Mouse (Mus musculus) midbrain, embryonic 10.5 days (tissue): ENCODE data around the gene Phip. TPM values are rescaled to one million over a fixed set of nuclear protein-coding genes. Genes with fewer than 3 reads are reported as not detected.

Experiments used
- DNase-seq: peaks from one replicate; pipeline ENCODE4 v3.0.0-alpha.2; 2017; ENCODE audit warnings: low spot score
- H3K27ac ChIP-seq: fragments of 300-500 bp; sonication (generic); replicated peaks from 2 replicates; pipeline ENCODE4 v1.5.1; 2016; ENCODE audit warnings: mild to moderate bottlenecking
- H3K27me3 ChIP-seq: fragments of 300-500 bp; sonication (generic); 2 replicates; pipeline ENCODE4 v1.6.1; 2016; ENCODE audit warnings: low read depth, mild to moderate bottlenecking; ENCODE audit not compliant: poor library complexity, severe bottlenecking
- H3K36me3 ChIP-seq: fragments of 300-500 bp; sonication (generic); 2 replicates; pipeline ENCODE4 v1.6.1; 2016; ENCODE audit warnings: mild to moderate bottlenecking, moderate library complexity
- H3K4me1 ChIP-seq: fragments of 300-500 bp; sonication (generic); 2 replicates; pipeline ENCODE4 v1.6.1; 2016
- H3K4me3 ChIP-seq: fragments of 300-500 bp; sonication (generic); 2 replicates; pipeline ENCODE4 v1.5.1; 2016; ENCODE audit warnings: mild to moderate bottlenecking, moderate library complexity
- H3K9me3 ChIP-seq: fragments of 300-500 bp; sonication (generic); replicated peaks from 2 replicates; pipeline ENCODE4 v1.6.1; 2016; ENCODE audit warnings: mild to moderate bottlenecking
- whole genome bisulfite sequencing: fragments of 180-500 bp; shearing (Covaris S2); methylation state at CpG from one replicate; pipeline ENCODE4 v1.1.7; 2016; 5-methylcytosine and 5-hydroxymethylcytosine counted together
- polyA plus RNA-seq: library from polyadenylated mRNA; unstranded; fragments of >200 nt; fragmentation: Nextera tagmentation; extraction: Ambion mirVana; gene quantifications from 2 replicates; pipeline ENCODE4 v1.2.1, GENCODE M21; 2016

Phip gene
- polyA plus RNA-seq, 1 experiment from 2014 or later = 116 TPM

DNA sequence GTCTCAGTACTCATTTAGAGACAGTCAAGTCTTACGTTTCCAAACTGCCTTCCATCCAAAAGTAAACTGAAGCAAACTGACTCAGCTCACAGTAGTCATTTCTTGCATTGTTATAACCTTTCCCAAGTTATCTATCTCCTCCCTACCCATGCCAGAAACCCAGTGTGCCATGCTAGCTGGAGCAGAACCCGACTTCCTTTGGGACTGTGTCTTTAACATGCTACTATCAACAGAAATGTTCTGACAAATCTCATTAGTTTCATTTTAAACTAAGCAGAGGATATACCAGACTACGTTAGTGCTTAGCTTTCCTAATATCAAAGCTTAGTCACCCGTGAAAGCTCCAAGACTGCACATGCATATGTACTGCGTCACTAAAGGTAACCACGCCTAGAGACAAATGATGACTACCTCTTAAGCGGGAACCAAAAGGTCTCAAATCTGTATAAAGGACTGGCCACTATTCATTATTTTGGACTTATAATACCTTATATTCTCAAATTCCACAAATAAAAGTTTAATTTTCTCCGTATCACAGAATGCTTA is 8.2 kb downstream of the Phip start:
- H3K9me3 ChIP-seq = no peaks in the 10 kb centered on the region
- H3K4me1 ChIP-seq = peaks cover 17% of the 10 kb centered on the region
- DNase-seq = no peak
- WGBS = 88% methylated on average over 8 of the region's 8 CpGs
- no peaks in the 10 kb centered on the region for H3K27me3 ChIP-seq
- no peak overlapping the region for H3K27ac ChIP-seq
- H3K36me3 ChIP-seq = peaks cover 54% of the 10 kb centered on the region
- H3K4me3 ChIP-seq = no peak overlapping the region

DNA sequence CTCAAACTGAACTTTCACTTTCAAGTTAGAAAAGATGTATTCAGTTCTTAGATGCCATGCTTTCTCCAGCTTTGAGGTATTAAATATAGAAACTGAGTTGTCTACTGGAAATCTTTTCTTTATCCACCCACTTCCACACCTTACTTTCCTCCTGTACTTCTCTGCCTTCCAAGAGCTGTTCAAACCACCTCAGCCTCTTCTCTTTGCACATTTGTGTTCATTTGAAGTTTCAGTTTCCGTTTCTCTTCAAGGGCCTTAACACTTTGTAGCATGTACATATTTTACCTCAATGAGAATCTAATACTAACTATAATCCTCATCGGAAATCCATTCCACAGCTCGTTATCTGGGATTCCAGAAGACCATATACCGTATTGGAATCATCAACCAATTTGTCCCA is 11.3 kb downstream of the Phip start:
- Histone ChIP-seq H3K27me3 (no peaks in the 10 kb centered on the region), H3K9me3 (no peaks in the 10 kb centered on the region), H3K4me3 (no peak overlapping the region), H3K36me3 (peaks cover 64% of the 10 kb centered on the region), H3K4me1 (no peaks in the 10 kb centered on the region), H3K27ac (no peak overlapping the region)
- DNase-seq = no peak
- WGBS = 93% methylated on average over 4 of the region's 4 CpGs

DNA sequence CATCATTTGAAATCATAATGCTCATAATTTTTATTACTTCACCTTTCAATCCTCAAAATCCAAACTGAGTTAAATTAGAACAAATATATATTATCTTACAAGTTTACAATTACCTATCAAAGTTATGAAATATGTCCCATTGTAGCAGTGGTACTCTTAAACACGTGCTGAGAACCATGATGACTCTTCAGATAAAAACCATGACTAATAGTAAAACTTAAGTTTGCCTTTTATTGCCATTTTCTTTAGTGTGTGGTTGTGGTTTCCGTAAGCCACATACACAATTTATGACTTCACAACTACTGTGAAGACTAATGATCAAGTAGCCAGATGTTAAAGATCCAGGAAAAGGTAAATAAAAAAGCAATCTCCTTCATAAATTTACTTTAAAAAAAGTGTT is 14.0 kb downstream of the Phip start:
- Histone ChIP-seq H3K36me3 (peaks cover 86% of the 10 kb centered on the region), H3K9me3 (no peaks in the 10 kb centered on the region), H3K27me3 (no peaks in the 10 kb centered on the region), H3K27ac (no peak overlapping the region), H3K4me1 (no peaks in the 10 kb centered on the region), H3K4me3 (no peak overlapping the region)
- DNase-seq = no peak
- WGBS = 96% methylated on average over 2 of the region's 2 CpGs

DNA sequence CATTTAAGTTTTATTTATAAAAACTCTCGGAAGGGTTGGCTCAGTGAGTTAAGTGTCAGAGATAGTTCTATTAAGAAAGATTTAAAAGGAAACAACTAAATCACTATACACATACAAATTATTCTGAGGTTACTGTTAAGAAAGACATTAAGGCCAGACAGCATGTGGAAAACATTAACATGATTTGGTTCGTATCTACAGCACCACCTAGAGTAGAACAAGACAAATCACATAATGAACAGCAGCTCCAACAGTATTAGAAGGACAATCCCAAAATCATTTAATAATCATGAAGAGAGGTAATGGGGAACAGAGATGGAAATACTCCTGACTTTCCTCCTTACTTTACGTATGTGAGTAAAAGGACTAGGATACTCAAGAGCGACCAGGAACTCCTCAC is 20.0 kb downstream of the Phip start:
- H3K27ac ChIP-seq = no peak overlapping the region
- no peak for DNase-seq
- H3K4me1 ChIP-seq = peaks cover 8% of the 10 kb centered on the region
- H3K27me3 ChIP-seq = no peaks in the 10 kb centered on the region
- no peaks in the 10 kb centered on the region for H3K9me3 ChIP-seq
- no peak overlapping the region for H3K4me3 ChIP-seq
- 86% methylated on average over 4 of the region's 4 CpGs for WGBS
- peaks cover 90% of the 10 kb centered on the region for H3K36me3 ChIP-seq

DNA sequence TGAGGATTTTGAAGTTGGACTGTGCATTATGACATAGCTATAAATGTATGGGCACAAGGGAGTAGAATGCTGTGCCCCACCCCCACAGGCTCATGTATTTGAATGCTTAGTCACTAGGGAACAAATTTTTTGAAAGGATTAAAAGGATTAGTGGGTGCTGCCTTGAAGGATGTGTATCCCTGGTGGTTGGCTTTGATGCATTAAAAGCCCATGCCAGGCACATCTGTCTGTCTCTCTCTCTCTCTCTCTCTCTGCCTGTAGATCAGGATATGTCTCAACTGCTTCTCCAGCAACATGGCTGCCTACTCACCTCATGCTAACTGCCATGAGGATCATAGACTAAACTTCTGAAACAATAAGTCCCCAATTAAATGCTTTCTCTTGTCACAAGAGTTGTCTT is 23.0 kb downstream of the Phip start:
- Histone ChIP-seq H3K9me3 (no peaks in the 10 kb centered on the region), H3K4me1 (peaks cover 8% of the 10 kb centered on the region), H3K27ac (no peak overlapping the region), H3K27me3 (no peaks in the 10 kb centered on the region), H3K4me3 (no peak overlapping the region), H3K36me3 (peaks cover 88% of the 10 kb centered on the region)
- no peak for DNase-seq

DNA sequence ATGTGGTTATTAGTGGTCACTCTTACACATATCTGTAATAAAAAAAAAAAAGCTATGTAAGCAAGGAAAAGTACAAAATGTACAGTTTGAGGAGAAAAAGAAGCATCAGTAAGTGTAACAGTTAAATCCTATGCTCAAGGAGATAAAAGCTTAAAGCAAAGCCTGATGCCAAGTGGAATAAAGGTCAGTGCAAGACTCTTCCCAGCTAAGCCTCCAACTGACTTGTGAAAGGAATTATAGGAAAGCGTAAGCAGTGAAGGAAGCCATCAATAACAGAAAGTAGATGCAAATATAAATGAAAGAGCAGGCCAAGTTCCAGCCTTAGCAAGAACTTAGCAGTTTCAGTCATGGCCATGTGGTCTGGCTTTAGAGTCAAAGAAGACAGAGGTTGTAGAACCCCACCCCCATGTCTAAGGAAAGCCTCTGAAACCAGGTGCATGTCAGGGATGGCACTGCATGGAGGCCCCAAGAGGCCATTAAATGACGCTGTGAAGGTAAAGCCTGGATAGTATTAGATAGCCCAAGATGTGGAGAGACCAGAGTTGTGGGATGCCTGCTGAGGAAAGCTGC is 23.8 kb downstream of the Phip start:
- peaks cover 87% of the 10 kb centered on the region for H3K36me3 ChIP-seq
- 88% methylated on average over 2 of the region's 2 CpGs for WGBS
- DNase-seq = no peak
- H3K27me3 ChIP-seq = no peaks in the 10 kb centered on the region
- peaks cover 8% of the 10 kb centered on the region for H3K4me1 ChIP-seq
- no peak overlapping the region for H3K4me3 ChIP-seq
- no peaks in the 10 kb centered on the region for H3K9me3 ChIP-seq
- H3K27ac ChIP-seq = no peak overlapping the region

DNA sequence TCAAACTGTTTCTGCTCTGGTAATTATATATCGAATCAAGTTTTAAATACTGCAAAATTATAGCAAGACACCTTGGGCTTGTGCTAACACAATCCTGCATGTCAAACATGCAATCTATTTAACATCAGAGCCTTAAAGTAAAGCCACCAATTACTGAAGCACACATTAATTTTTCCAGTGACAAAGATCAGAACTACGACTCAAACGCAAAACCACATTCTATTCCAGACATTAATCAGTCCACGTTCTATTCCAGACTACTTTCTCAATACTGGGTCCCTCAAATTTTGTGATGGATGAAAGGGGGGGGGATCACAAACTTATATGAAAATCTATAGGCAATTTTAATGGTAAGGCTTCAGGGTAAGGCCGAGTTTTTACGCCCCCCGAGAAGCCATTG is 68.1 kb downstream of the Phip start:
- no peak overlapping the region for H3K27ac ChIP-seq
- H3K4me1 ChIP-seq = no peaks in the 10 kb centered on the region
- no peaks in the 10 kb centered on the region for H3K9me3 ChIP-seq
- DNase-seq = no peak
- no peaks in the 10 kb centered on the region for H3K27me3 ChIP-seq
- H3K36me3 ChIP-seq = peaks cover 98% of the 10 kb centered on the region
- H3K4me3 ChIP-seq = no peak overlapping the region
- WGBS = 96% methylated on average over 7 of the region's 7 CpGs

DNA sequence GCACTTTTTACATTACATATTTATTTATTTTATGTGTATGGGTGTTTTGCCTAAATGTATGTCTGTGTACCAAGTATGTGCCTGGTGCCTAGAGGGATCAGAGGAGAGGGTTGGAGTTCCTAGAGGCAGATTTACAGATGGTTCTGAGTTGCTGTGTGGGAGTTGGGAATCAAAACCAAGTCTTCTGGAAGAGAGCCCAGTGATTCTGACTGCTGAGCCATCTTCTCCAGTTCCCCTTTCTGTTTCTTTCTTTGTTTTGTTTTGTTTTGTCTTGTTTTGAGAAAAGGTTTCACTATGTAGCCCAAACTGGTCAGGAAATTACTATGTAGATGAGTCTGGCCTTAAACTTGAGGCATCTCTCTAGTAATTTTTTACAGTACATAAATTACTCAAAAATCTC is 86.7 kb downstream of the Phip start:
- no peak overlapping the region for H3K4me3 ChIP-seq
- H3K9me3 ChIP-seq = no peaks in the 10 kb centered on the region
- peaks cover 100% of the 10 kb centered on the region for H3K36me3 ChIP-seq
- H3K27me3 ChIP-seq = no peaks in the 10 kb centered on the region
- no peaks in the 10 kb centered on the region for H3K4me1 ChIP-seq
- DNase-seq = no peak
- H3K27ac ChIP-seq = no peak overlapping the region

DNA sequence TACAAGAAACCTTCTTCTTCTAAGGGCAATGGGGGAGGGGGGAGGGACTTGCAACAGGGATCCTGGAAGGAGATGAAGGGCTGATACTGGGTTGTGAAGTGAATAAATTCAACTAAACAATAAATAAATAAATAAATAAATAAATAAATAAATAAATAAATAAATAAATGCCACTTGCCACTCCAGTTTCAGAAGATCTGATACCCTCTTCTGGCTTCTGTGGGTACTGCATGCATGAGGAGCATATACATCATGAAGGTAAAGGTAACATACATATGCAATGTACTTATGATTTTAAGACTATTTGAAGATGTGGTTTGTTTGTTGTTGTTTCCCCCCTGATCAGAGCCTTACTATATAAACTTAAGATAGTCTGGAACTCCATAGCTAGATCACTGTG is 91.1 kb downstream of the Phip start:
- Histone ChIP-seq H3K4me3 (no peak overlapping the region), H3K36me3 (peaks cover 100% of the 10 kb centered on the region), H3K27me3 (no peaks in the 10 kb centered on the region), H3K27ac (no peak overlapping the region), H3K9me3 (no peaks in the 10 kb centered on the region), H3K4me1 (no peaks in the 10 kb centered on the region)
- DNase-seq = no peak

DNA sequence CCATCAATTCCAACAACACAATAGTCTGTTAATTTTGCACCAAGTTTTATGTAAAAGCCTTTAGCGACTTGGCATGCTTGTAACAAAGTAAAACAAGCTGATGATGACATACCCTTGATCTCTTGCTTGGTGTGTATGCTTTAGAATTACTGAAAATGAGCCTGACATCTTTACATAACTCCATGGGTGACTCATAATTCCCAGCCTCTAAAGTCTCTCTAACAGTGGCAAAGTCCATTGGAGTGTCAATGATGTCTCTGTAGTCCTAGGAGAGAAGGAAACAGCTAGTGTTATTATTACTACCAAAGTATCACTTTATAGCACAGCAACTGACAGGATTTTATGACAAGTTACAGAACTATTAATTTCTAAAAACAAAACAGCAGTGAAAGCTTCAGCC is 98.2 kb downstream of the Phip start:
- Histone ChIP-seq H3K4me1 (no peaks in the 10 kb centered on the region), H3K36me3 (peaks cover 100% of the 10 kb centered on the region), H3K27me3 (no peaks in the 10 kb centered on the region), H3K9me3 (no peaks in the 10 kb centered on the region), H3K27ac (no peak overlapping the region), H3K4me3 (no peak overlapping the region)
- 94% methylated on average over 1 of the region's 1 CpGs for WGBS
- DNase-seq = no peak

DNA sequence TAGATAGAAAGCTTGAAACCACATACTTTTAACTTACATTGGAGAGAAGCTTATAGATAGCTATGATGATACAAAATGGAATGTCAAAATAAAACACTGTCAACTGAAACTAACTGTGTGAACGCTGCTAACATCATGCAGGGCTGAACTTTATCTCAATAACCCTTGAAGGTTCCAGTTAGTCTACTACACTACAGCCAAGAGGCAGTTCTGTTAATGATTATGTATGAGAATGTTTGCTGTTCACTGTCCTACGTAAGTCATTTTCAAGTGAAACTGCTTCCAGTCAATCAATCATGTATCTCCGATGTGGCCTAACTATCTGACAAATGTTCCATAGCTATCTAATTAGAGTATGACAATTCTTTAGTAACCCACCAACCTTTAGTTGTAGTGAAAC is 107.6 kb downstream of the Phip start:
- H3K9me3 ChIP-seq = no peaks in the 10 kb centered on the region
- H3K27me3 ChIP-seq = no peaks in the 10 kb centered on the region
- peaks cover 69% of the 10 kb centered on the region for H3K36me3 ChIP-seq
- H3K4me3 ChIP-seq = no peak overlapping the region
- no peak for DNase-seq
- WGBS = 94% methylated on average over 3 of the region's 3 CpGs
- no peak overlapping the region for H3K27ac ChIP-seq
- H3K4me1 ChIP-seq = 0 out of 2 replicates have a peak, but pooled peaks cover 4% of the 10 kb centered on the region

DNA sequence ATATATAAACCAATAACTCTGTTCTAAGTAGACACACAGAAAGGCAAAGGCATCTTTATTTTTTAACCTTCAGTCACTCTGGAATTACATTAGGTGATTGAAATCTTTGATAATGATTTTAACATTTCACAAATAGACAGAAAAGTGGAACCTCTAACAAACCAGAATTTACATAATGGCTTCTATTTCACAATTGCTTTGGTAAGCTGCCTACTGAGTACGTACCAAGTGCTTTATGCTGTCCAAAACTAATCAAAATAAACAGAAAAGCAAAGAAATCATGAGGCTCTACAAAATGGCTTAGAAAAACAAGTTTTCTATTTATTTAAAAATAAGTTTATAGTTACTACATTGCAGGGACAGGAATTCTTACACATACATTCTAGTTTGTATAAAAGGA is 109.2 kb downstream of the Phip start:
- H3K4me3 ChIP-seq = no peak overlapping the region
- WGBS = 89% methylated on average over 1 of the region's 1 CpGs
- H3K36me3 ChIP-seq = peaks cover 53% of the 10 kb centered on the region
- no peak overlapping the region for H3K27ac ChIP-seq
- no peaks in the 10 kb centered on the region for H3K27me3 ChIP-seq
- no peak for DNase-seq
- no peaks in the 10 kb centered on the region for H3K9me3 ChIP-seq
- H3K4me1 ChIP-seq = 0 out of 2 replicates have a peak, but pooled peaks cover 4% of the 10 kb centered on the region

DNA sequence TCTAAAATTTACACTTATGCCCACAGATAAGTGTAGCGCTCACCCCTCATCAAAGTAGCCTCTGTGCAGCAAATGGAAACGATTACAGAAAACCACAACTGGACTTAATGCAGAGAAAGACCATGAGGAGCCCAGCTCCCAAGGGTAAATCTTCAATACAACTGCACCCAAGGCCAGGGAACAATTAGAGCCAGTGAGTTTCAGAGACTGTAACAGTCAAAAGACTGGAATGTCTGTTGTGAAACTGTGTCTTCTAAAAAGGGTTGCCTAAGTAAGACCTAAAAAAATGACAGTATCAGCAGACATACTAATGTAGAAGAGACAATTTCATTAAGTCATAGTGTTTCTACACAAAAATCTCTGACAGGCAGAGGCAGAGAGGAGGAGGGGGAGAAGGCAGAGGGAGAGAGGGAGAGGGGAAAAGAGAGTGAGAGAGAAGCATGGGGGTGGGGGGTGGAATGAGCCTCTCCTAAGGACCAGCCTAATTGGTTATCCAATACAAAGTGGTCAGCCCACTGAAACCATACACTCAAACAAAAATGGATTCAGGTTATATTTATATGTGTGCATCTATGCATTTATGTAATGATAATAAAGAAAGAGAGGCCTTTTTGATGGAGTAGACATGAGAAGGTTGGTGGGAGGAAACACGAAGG is 113.4 kb downstream of the Phip start:
- H3K27ac ChIP-seq = no peak overlapping the region

More for the DNA sequence above, 113.4 kb downstream of the Phip start:
- 0 out of 2 replicates have a peak, but pooled peaks cover 4% of the 10 kb centered on the region for H3K4me1 ChIP-seq
- peaks cover 17% of the 10 kb centered on the region for H3K36me3 ChIP-seq
- DNase-seq = no peak
- no peaks in the 10 kb centered on the region for H3K27me3 ChIP-seq
- no peaks in the 10 kb centered on the region for H3K9me3 ChIP-seq
- 92% methylated on average over 3 of the region's 3 CpGs for WGBS
- no peak overlapping the region for H3K4me3 ChIP-seq
